9 mouse cellular contexts compared by ENCODE assay signal in the genomic region with DNA sequence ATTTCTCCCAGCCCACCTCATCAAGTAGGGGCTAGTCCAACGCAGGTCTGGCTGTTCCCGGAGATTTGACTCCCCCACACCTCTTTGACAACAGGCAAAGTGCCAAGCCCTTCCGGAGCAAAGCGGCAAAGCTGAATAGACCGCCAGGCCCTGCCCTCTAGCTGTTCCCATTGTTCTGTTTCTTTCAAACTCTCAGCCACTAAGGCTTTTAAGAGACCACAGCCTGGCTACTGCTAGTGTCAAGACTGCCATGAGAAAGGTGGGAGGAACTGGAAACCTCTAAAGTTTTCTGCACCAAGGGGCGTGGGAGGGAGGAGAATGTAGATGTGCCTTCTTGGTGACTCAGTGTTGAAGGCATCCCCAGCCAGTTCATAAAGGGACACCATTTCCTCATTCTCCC.
A peak's percentile ranks its signal among the peaks of the same experiment; 100 is the strongest.
DNase-seq lines count a peak whose midpoint lies in the region; ATAC-seq lines count a peak whose summit lies in the region.
"Had no signal": no experiment of that assay in that cellular context is flagged by ENCODE, and none has a peak within 500 bp of the region (broad histone marks: within the 10 kb centered on the region; RNA-seq: fewer than 3 reads in every experiment).

No protein-coding gene starts in this region.

- no peaks in the 10 kb centered on the region for H3K9me3 ChIP-seq in heart, embryonic 14.5 days (ENCODE audit: control insufficient read depth, low read length)
- H3K9me3 ChIP-seq in limb, embryonic 11.5 days (ENCODE audit: control insufficient read depth, low read length), result no peaks in the 10 kb centered on the region

- H3K36me3 ChIP-seq in heart, embryonic 14.5 days (ENCODE audit: control insufficient read depth, insufficient read depth, low read length), result no peaks in the 10 kb centered on the region
- H3K36me3 ChIP-seq in limb, embryonic 11.5 days (ENCODE audit: control insufficient read depth, insufficient read depth, low read length), result no peaks in the 10 kb centered on the region

- no peak for DNase-seq in heart, adult 18-20 months
- DNase-seq in 3T3-L1 (ENCODE audit: low read depth, low spot score), result peak; percentile 58
- DNase-seq in brain, adult 2 months (ENCODE audit: low read depth, low spot score), result peak; percentile 63
- DNase-seq in limb, embryonic 11.5 days (ENCODE audit: low spot score), result no peak
- DNase-seq in spleen, adult 12 weeks (ENCODE audit: low spot score), result no peak
- no peak for DNase-seq in right cerebral cortex, postnatal 14 days
- DNase-seq in B cell, adult 2 months, result no peak
- DNase-seq: kidney, adult 18-20 months had no signal

- no peak overlapping the region for H3K4me3 ChIP-seq in heart, embryonic 14.5 days (ENCODE audit: control insufficient read depth in 1 of 2, insufficient read depth in 1 of 2, low read depth in 1 of 2, low read length in 2 of 2)
- H3K4me3 ChIP-seq in limb, embryonic 11.5 days (ENCODE audit: low read depth, low read length), result no peak overlapping the region

- H3K4me2 ChIP-seq in heart, embryonic 14.5 days (ENCODE audit: low read length), result 0 out of 2 replicates have a peak overlapping the region, but pooled peaks have one; percentile 18
- no peak overlapping the region for H3K4me2 ChIP-seq in limb, embryonic 11.5 days (ENCODE audit: low read depth, severe bottlenecking)

- H3K4me1 ChIP-seq in heart, embryonic 14.5 days (ENCODE audit: control insufficient read depth in 2 of 2, insufficient read depth in 2 of 2, low read length in 2 of 2), result peaks cover 16 to 46% of the 10 kb centered on the region in 2 experiments
- H3K4me1 ChIP-seq in limb, embryonic 11.5 days (ENCODE audit: control insufficient read depth, insufficient read depth, low read length), result peaks cover 29% of the 10 kb centered on the region

- WGBS in heart, embryonic 14.5 days, result 15% methylated on average over 6 of the region's 6 CpGs
- WGBS in limb, embryonic 11.5 days, result 20% methylated on average over 6 of the region's 6 CpGs

- peak overlapping the region in 1 of 2 experiments; percentile 28; a peak in 1 of 4 replicates for H3K27ac ChIP-seq in heart, embryonic 14.5 days (replicated peaks in 1 of 2; ENCODE audit: control insufficient read depth in 1 of 2, insufficient read depth in 1 of 2, low read depth in 2 of 2, low read length in 2 of 2)
- H3K27ac ChIP-seq in limb, embryonic 11.5 days (replicated peaks; ENCODE audit: low read depth, low read length), result peak overlapping the region; percentile 30; the same call in 1 of the 2 replicates

- ATAC-seq in heart, embryonic 14.5 days (ENCODE audit: insufficient number of reproducible peaks, insufficient read depth, low FRiP score, low read depth), result no peak
- no peak for ATAC-seq in limb, embryonic 11.5 days (ENCODE audit: insufficient number of reproducible peaks, low FRiP score, low TSS enrichment, low read depth)

- peak overlapping the region; percentile 16; the same call in 1 of the 2 replicates for H3K9ac ChIP-seq in heart, embryonic 14.5 days (ENCODE audit: low read length)
- H3K9ac ChIP-seq in limb, embryonic 11.5 days (ENCODE audit: low read length), result no peak overlapping the region

- no peaks in the 10 kb centered on the region for H3K27me3 ChIP-seq in heart, embryonic 14.5 days (ENCODE audit: control insufficient read depth, insufficient read depth, low read length)
- H3K27me3 ChIP-seq in limb, embryonic 11.5 days (ENCODE audit: control insufficient read depth, insufficient read depth, low read length), result no peaks in the 10 kb centered on the region

Comparison
In these comparisons a context has a peak if more than half of its experiments do, and no peak if none do; other contexts are left out.
1. DNase-seq: peak in 3T3-L1 (single experiment) and brain, adult 2 months (single experiment); none in heart, adult 18-20 months (0 of 2), limb, embryonic 11.5 days (single experiment), spleen, adult 12 weeks (single experiment), right cerebral cortex, postnatal 14 days (single experiment) and B cell, adult 2 months (0 of 2).